Mouse (Mus musculus) liver, embryonic 16.5 days (tissue): ENCODE results near the gene Entpd1. TPM values are rescaled to one million over a fixed set of nuclear protein-coding genes. Genes with fewer than 3 reads are reported as not detected.
A peak's percentile ranks its signal among the peaks of the same experiment; 100 is the strongest.

Source experiments
- ATAC-seq: fragments of 200-750 bp; cut with Nextera tagmentation; 2 replicates; pipeline ENCODE4 v1.8.0; 2017; ENCODE audit warnings: low read depth, mild to moderate bottlenecking, moderate number of reproducible peaks, moderate library complexity
- H3K27ac ChIP-seq: fragments of 300-500 bp; sonication (generic); 2 replicates; pipeline ENCODE4 v1.5.1; 2014; ENCODE audit warnings: mild to moderate bottlenecking, low read length
- H3K27me3 ChIP-seq: fragments of 300-500 bp; sonication (generic); 2 replicates; pipeline ENCODE4 v1.6.1; 2014; ENCODE audit warnings: low read depth, low read length, mixed read lengths; ENCODE audit not compliant: control insufficient read depth, insufficient read depth
- H3K36me3 ChIP-seq: fragments of 300-500 bp; sonication (generic); 2 replicates; pipeline ENCODE4 v1.6.1; 2014; ENCODE audit warnings: mild to moderate bottlenecking; ENCODE audit not compliant: control insufficient read depth, insufficient read depth
- H3K4me1 ChIP-seq: fragments of 300-500 bp; sonication (generic); 2 replicates; pipeline ENCODE4 v1.6.1; 2014; ENCODE audit warnings: low read depth, low read length, mixed read lengths; ENCODE audit not compliant: control insufficient read depth
- H3K4me2 ChIP-seq: fragments of 300-500 bp; sonication (generic); 2 replicates; pipeline ENCODE4 v1.6.1; 2014; ENCODE audit warnings: low read depth, low read length, mixed read lengths
- H3K4me3 ChIP-seq: fragments of 300-500 bp; sonication (generic); 2 replicates; pipeline ENCODE4 v1.5.1; 2014; ENCODE audit warnings: low read depth, mild to moderate bottlenecking, low read length
- H3K9ac ChIP-seq: fragments of 300-500 bp; sonication (generic); 2 replicates; pipeline ENCODE4 v1.6.1; 2014; ENCODE audit warnings: low read depth, low read length
- H3K9me3 ChIP-seq: fragments of 300-500 bp; sonication (generic); replicated peaks from 2 replicates; pipeline ENCODE4 v1.6.1; 2016; ENCODE audit warnings: low read length; ENCODE audit not compliant: control insufficient read depth
- WGBS: fragments of 180-500 bp; shearing (Covaris S2); extraction: QIAGEN DNeasy Blood & Tissue Kit; methylation state at CpG from one replicate; pipeline ENCODE4 v1.1.7; 2014; ENCODE audit not compliant: insufficient replicate concordance; 5-methylcytosine and 5-hydroxymethylcytosine counted together
- polyA plus RNA-seq: library from polyadenylated mRNA; unstranded; fragments of >200 nt; fragmentation: Nextera tagmentation; extraction: Ambion mirVana; gene quantifications from 2 replicates; pipeline ENCODE4 v1.2.1, GENCODE M21; 2015

Entpd1 gene
- polyA plus RNA-seq, 1 experiment from 2014 or later: 4.7 TPM

DNA sequence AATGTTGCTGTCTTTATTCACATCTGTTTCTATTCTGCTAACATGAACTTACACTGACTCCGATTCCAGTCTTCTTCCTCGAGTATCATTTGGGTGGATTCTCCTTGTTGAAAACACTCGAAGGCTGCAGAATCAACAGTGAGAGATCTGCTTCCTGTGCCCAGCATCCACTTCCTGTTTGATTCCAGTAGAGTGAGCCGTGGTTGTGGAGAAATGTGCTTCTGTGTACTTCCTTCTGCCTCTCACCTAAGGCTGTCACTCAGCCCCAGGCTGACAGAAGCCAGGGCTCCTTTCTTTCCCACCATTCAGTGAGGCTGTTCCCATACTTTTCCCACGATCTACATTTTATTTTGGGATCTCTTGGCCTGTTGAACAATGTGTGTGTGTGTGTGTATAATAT, 37.9 kb downstream of the Entpd1 start:
- no peaks in the 10 kb centered on the region for H3K27me3 ChIP-seq
- H3K4me2 ChIP-seq: no peak overlapping the region
- H3K27ac ChIP-seq: no peak overlapping the region
- H3K9ac ChIP-seq: no peak overlapping the region
- ATAC-seq: no peak
- H3K9me3 ChIP-seq: no peaks in the 10 kb centered on the region
- no peaks in the 10 kb centered on the region for H3K36me3 ChIP-seq
- no peak overlapping the region for H3K4me3 ChIP-seq
- peaks cover 9% of the 10 kb centered on the region for H3K4me1 ChIP-seq
- 16% methylated on average over 5 of the region's 5 CpGs for WGBS

DNA sequence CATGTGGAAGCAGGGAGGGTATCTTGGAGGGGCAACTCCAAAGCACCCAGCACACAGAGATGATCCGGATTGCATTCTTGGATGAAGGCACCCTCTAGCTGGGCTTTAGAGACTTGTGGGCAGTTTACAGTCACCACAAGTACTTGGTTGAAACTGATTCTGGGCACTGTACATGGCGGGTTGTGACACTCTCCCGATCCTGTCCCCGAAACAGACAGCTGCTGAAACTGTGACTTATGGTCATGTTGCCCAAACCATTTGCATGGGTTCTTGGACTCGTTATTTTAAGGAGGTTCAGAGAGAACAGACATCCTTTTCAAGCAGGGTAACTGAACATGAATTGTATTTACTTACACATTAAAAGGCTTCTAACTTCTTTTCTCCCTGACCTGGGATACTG, 44.0 kb downstream of the Entpd1 start:
- no peak overlapping the region for H3K4me2 ChIP-seq
- no peaks in the 10 kb centered on the region for H3K36me3 ChIP-seq
- no peak overlapping the region for H3K27ac ChIP-seq
- H3K9ac ChIP-seq: no peak overlapping the region
- 66% methylated on average over 5 of the region's 5 CpGs for WGBS
- no peak overlapping the region for H3K4me3 ChIP-seq
- no peaks in the 10 kb centered on the region; the same call in 1 of the 2 replicates for H3K4me1 ChIP-seq
- H3K9me3 ChIP-seq: no peaks in the 10 kb centered on the region
- ATAC-seq: no peak
- no peaks in the 10 kb centered on the region for H3K27me3 ChIP-seq

DNA sequence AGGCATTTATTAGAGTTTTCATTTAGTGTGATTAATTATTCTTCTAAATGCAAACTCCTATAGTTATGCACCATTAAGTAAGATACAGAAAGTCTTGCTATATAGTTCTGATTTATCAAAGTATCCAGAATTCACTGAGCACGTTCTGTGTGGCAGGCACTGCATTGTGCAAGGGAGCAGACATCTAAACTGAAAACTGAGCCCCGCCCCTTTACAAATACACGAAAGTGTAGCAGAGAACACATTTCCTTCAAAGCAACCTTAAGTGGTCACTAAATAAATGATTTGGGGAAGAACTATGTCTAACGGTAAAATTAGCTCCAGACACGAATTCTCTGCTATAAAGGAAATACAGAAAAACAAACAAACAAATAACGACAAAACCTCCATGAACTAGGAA, 46.1 kb downstream of the Entpd1 start:
- Histone ChIP-seq H3K27ac (no peak overlapping the region), H3K9me3 (no peaks in the 10 kb centered on the region), H3K4me1 (no peaks in the 10 kb centered on the region; the same call in 1 of the 2 replicates), H3K36me3 (no peaks in the 10 kb centered on the region), H3K4me2 (no peak overlapping the region), H3K9ac (no peak overlapping the region), H3K27me3 (no peaks in the 10 kb centered on the region), H3K4me3 (no peak overlapping the region)
- no peak for ATAC-seq
- 37% methylated on average over 6 of the region's 6 CpGs for WGBS

DNA sequence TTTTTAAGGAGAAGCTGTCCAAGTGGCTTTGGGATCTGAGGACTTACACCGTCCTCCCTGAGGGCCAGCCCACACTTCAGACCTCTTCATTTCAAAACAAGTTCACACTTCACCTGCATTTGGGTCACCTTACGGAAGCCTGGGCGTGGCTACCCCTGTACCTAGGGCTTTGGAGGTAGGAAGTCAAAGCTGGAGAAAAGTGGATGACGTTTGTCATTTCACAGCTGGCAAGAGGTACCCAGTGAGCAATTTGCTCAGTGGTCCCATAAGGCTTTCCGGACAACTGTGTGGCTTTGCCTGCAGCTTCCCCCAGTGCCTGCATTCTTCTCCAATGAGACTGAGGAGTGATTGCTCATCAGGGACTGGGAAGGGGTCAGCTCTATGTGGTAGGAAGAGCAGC, 46.8 kb downstream of the Entpd1 start:
- ATAC-seq: no peak
- Histone ChIP-seq H3K9ac (no peak overlapping the region), H3K36me3 (no peaks in the 10 kb centered on the region), H3K4me1 (no peaks in the 10 kb centered on the region; the same call in 1 of the 2 replicates), H3K4me3 (no peak overlapping the region), H3K27me3 (no peaks in the 10 kb centered on the region), H3K27ac (no peak overlapping the region), H3K9me3 (no peaks in the 10 kb centered on the region), H3K4me2 (no peak overlapping the region)
- WGBS: 42% methylated on average over 5 of the region's 5 CpGs

DNA sequence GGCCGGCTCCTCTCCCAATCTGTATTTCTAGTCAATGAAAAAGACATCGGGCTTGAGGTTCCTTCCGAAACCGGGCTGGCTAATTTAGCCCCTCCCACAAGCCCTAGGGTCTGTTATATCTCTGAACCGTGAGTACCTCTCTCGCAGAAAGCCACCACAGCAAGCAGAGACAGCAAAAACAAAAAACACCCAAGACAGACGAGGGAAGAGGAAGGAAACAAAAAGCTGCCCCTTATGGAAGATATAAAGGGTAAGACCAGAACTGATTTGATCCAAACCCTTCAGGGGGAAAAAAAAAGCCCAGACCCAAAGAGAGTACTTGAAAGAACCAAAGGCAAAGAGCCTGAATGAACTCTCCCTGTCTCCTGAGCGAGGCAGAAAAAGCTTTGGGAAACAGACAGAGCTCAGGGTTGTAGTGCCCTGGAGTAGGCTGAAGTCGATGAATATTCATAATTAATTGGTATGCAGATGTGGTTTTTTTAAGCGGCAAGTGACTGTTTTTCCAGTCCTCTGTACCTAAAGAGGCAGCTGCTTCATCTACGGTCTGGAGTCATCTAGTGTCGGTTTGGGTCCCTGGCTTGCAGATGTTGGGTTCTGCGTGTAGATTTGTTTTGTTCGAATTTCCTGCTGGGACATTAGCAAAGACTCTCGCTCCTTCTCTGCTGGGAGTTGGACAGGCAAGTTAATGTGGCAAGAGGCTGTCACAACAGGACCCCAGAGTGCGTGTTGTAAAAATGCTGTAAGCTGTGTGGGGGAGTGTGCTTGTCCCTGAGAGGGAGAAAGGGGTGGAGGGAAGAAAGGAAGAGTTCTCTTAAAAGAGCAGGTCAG, 47.7 kb downstream of the Entpd1 start:
- H3K36me3 ChIP-seq: no peaks in the 10 kb centered on the region
- WGBS: under 1% methylated on average over 16 of the region's 16 CpGs
- H3K4me3 ChIP-seq: peak overlapping the region; percentile 44
- H3K9me3 ChIP-seq: no peaks in the 10 kb centered on the region
- peak overlapping the region; percentile 42 for H3K27ac ChIP-seq
- no peak for ATAC-seq
- H3K4me2 ChIP-seq: peak overlapping the region; percentile 47
- H3K9ac ChIP-seq: peak overlapping the region; percentile 35; the same call in 1 of the 2 replicates
- H3K27me3 ChIP-seq: no peaks in the 10 kb centered on the region
- H3K4me1 ChIP-seq: no peaks in the 10 kb centered on the region; the same call in 1 of the 2 replicates

DNA sequence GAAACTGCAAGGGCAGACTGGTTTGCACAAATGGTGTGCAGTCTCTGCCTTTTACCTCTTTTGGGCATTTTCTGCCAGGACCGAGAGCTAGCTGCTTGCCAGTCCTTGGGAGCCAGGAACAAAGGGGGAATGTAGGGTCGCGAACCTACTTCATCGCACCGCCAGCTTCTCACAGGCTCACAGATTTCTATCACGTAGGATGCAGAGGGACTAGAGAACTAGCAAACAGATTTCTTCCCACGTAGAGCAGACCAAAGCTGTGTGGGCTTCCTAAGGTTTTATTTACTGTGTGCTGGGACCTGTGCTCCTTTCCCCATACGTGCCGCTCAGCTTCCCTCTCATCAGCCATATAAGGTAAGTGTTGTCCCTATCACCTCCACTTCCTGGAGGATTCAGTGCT, 48.3 kb downstream of the Entpd1 start:
- H3K4me1 ChIP-seq: no peaks in the 10 kb centered on the region; the same call in 1 of the 2 replicates
- WGBS: 11% methylated on average over 9 of the region's 9 CpGs
- H3K4me3 ChIP-seq: peak overlapping the region; percentile 44
- H3K9me3 ChIP-seq: no peaks in the 10 kb centered on the region
- H3K27me3 ChIP-seq: no peaks in the 10 kb centered on the region
- H3K4me2 ChIP-seq: peak overlapping the region; percentile 47
- H3K27ac ChIP-seq: peak overlapping the region; percentile 42
- peak overlapping the region; percentile 3; the same call in 1 of the 2 replicates for H3K9ac ChIP-seq
- no peaks in the 10 kb centered on the region for H3K36me3 ChIP-seq
- ATAC-seq: no peak

DNA sequence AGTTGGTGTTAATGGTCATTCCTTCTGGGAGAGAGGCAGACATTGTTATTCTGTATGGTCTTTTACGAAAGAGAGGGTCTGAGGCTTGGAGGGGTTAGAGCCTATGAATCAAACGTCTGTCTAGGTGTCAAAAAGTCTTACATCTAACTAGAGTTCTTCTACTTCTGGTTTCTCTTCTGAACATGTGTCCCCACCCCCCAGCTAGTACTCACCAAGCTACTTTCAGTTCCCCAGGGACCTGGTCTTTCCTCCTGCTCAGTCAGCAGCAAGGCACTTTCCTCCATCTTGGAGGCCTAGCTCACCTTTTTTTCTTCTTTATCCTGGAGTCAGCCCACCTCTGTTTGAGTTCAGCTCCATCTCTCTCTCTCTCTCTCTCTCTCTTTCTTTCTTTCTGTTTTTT, 48.9 kb downstream of the Entpd1 start:
- Histone ChIP-seq H3K4me3 (peak overlapping the region; percentile 44; the same call in 1 of the 2 replicates), H3K27me3 (no peaks in the 10 kb centered on the region), H3K4me1 (no peaks in the 10 kb centered on the region; the same call in 1 of the 2 replicates), H3K9me3 (no peaks in the 10 kb centered on the region), H3K4me2 (peak overlapping the region; percentile 47), H3K36me3 (no peaks in the 10 kb centered on the region), H3K27ac (peak overlapping the region; percentile 42), H3K9ac (no peak overlapping the region)
- no peak for ATAC-seq
- 40% methylated on average over 2 of the region's 2 CpGs for WGBS

DNA sequence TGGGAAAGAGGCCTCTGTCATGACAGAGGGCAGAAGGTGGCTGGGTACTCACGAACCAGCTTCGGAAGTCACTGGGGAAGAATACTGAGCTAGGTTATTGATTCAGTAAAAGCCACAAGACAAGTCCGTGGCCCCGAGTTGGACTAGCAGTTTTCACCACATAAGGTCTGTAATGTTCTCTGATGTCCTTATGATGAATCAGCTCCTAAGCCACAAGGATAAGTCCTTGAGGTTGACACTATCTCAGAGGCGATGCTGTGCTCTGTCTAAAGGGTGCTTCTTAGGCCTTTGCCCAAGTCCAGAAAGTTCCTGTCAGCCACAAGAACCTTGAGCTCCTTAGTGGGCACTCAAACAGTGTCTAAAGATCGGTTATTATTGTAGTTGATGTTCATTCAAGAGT, 49.7 kb downstream of the Entpd1 start:
- Histone ChIP-seq H3K27me3 (no peaks in the 10 kb centered on the region), H3K4me3 (no peak overlapping the region), H3K36me3 (no peaks in the 10 kb centered on the region), H3K4me1 (no peaks in the 10 kb centered on the region; the same call in 1 of the 2 replicates), H3K4me2 (0 out of 2 replicates have a peak overlapping the region, but pooled peaks have one; percentile 47), H3K9me3 (no peaks in the 10 kb centered on the region), H3K27ac (no peak overlapping the region), H3K9ac (no peak overlapping the region)
- WGBS: 55% methylated on average over 6 of the region's 6 CpGs
- ATAC-seq: no peak

DNA sequence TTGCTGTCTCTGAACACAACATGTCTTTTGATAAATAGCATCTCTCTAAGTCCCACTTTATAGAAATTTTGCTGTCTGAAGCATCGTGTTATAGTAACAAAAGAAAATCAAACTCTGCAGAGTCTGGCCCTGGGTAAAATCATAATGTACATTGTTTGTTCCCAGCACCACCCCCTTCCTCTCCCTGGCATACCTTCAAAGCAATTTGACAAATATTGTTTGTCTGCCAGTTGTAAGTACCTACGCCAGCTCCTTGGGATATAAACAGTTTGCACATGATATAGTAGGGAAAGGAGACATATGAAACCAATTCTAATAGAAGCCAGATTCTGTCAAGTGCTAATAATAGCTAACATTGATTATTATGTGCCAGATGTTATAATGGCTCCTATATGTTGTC, 50.6 kb downstream of the Entpd1 start:
- H3K27ac ChIP-seq: no peak overlapping the region
- H3K4me2 ChIP-seq: 0 out of 2 replicates have a peak overlapping the region, but pooled peaks have one; percentile 9
- no peaks in the 10 kb centered on the region for H3K36me3 ChIP-seq
- no peaks in the 10 kb centered on the region for H3K27me3 ChIP-seq
- H3K9ac ChIP-seq: no peak overlapping the region
- no peaks in the 10 kb centered on the region; the same call in 1 of the 2 replicates for H3K4me1 ChIP-seq
- H3K4me3 ChIP-seq: no peak overlapping the region
- ATAC-seq: no peak
- WGBS: 56% methylated on average over 2 of the region's 2 CpGs
- no peaks in the 10 kb centered on the region for H3K9me3 ChIP-seq
